Mouse (Mus musculus) erythroblast, embryonic 14.5 days (primary cell): ENCODE measurements around the gene Camk2d.

Experiments used
- GATA1 ChIP-seq: IDR thresholded peaks from 2 replicates; pipeline ENCODE4 v1.6.1; 2012; ENCODE audit warnings: low read length, inconsistent platforms, mixed read lengths
- TAL1 ChIP-seq: IDR thresholded peaks from 3 replicates; pipeline ENCODE4 v1.6.1; 2012; ENCODE audit warnings: low read length, inconsistent platforms, mixed read lengths

DNA sequence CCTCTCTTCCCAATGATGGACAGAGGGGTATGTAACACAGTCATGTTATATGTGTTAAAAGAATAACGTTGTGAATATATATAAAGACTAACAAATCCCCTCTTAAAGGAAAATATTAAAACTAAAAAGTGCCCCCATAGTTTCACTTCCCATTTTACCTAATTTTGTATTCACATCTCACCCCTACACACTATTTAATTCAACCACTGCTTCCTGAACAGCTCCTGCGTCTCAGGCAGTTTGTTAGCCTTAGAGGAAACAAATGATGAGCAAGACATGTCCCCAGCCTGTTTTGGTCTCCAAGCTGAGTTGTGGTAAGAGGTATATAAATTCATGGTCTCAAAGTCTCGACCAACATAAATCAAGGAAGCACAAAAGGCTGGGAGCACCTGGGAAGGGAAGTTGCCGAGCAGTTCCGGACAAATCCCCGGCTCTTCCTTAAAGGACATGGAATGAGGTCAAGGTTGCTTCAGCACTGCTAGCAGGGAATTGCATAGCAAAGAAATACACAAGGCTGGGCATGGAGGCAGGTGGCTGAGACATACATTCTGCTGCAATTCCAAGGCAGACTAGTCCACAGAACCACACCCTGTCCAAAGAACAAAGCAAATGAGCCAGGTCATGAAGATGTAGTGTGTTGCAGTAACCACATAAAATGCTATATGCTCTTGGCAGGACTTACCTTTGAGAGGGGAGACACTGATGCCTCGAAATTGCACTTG lies 155.4 kb downstream of the Camk2d start:
- no peak for TF ChIP-seq GATA1
- no peak for TF ChIP-seq TAL1
